Mouse (Mus musculus): ENCODE data around the gene Vmp1. TPM values are rescaled to one million over a fixed set of nuclear protein-coding genes. Genes with fewer than 3 reads are reported as not detected.

The Vmp1 gene
- polyA plus RNA-seq, 1 experiment from 2014 or later = 147 TPM

DNA sequence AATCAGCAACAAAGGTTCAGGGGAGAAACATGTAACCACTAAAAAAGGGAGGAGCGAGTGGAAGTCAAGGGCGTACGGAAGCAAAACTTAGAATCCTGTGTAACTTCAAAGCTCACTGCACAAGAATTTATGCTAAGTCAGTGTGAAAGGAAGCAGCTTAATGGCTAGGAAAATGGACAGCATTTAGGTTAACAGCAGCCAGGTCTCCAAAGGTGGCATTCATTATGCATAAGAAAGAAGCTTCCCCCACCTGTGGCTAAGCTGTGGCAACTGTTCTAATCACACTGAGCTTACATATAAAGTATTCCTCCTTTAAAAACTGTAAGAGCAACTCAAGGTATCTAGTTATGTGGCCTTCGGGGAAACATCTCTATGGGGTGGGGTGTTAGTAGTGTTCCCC is 17.5 kb upstream of the Vmp1 start:
- Histone ChIP-seq H3K9ac (ENCODE audit: low read length) (no peak overlapping the region), H3K27ac (ENCODE audit: low read length) (no peak overlapping the region), H3K4me3 (replicated peaks; ENCODE audit: low read length) (no peak overlapping the region), H3K4me1 (ENCODE audit: control insufficient read depth, insufficient read depth, low read length) (no peaks in the 10 kb centered on the region), H3K9me3 (replicated peaks; ENCODE audit: control insufficient read depth, low read length) (no peaks in the 10 kb centered on the region), H3K36me3 (ENCODE audit: control insufficient read depth, insufficient read depth, low read length) (peaks cover 35% of the 10 kb centered on the region), H3K4me2 (ENCODE audit: low read depth, low read length) (no peak overlapping the region), H3K27me3 (ENCODE audit: control insufficient read depth, insufficient read depth, low read length) (no peaks in the 10 kb centered on the region)
- 86% methylated on average over 4 of the region's 4 CpGs for WGBS
- no peak for ATAC-seq (ENCODE audit: insufficient read depth, low FRiP score)

GRCm38 (mm10) chr11:86695461-86695860 is 11.8 kb upstream of the Vmp1 start:
- ATAC-seq (ENCODE audit: insufficient read depth, low FRiP score) = no peak
- 86% methylated on average over 4 of the region's 4 CpGs for WGBS
- H3K9ac ChIP-seq (ENCODE audit: low read length) = no peak overlapping the region
- no peaks in the 10 kb centered on the region for H3K4me1 ChIP-seq (ENCODE audit: control insufficient read depth, insufficient read depth, low read length)
- H3K36me3 ChIP-seq (ENCODE audit: control insufficient read depth, insufficient read depth, low read length) = peaks cover 15% of the 10 kb centered on the region
- no peak overlapping the region for H3K4me3 ChIP-seq (replicated peaks; ENCODE audit: low read length)
- H3K4me2 ChIP-seq (ENCODE audit: low read depth, low read length) = no peak overlapping the region
- no peaks in the 10 kb centered on the region for H3K27me3 ChIP-seq (ENCODE audit: control insufficient read depth, insufficient read depth, low read length)
- H3K9me3 ChIP-seq (replicated peaks; ENCODE audit: control insufficient read depth, low read length) = no peaks in the 10 kb centered on the region
- H3K27ac ChIP-seq (ENCODE audit: low read length) = no peak overlapping the region

DNA sequence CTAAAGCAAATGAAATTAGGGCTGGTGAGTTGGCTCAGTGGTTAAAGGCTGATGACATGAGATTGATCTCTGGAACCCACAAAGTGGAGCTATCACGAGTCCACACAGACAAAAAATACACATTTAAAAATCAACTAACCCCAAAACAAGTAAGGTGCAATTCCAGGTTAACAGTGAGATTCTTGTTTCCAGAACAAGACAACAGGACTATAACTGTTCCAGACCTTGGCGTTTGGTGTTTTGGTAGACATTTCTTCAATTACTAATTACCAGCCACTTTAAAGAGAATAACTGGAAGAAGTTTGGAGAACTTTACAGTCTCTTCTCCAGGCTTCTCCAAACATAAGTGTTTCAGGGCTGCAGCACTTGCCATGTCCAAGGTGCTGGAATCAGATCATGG is 8.9 kb upstream of the Vmp1 start:
- Histone ChIP-seq H3K9me3 (replicated peaks; ENCODE audit: control insufficient read depth, low read length) (no peaks in the 10 kb centered on the region), H3K4me2 (ENCODE audit: low read depth, low read length) (no peak overlapping the region), H3K36me3 (ENCODE audit: control insufficient read depth, insufficient read depth, low read length) (peaks cover 18% of the 10 kb centered on the region), H3K27ac (ENCODE audit: low read length) (no peak overlapping the region), H3K27me3 (ENCODE audit: control insufficient read depth, insufficient read depth, low read length) (no peaks in the 10 kb centered on the region), H3K4me1 (ENCODE audit: control insufficient read depth, insufficient read depth, low read length) (no peaks in the 10 kb centered on the region), H3K4me3 (replicated peaks; ENCODE audit: low read length) (no peak overlapping the region), H3K9ac (ENCODE audit: low read length) (no peak overlapping the region)
- WGBS = 76% methylated on average over 2 of the region's 2 CpGs
- ATAC-seq (ENCODE audit: insufficient read depth, low FRiP score) = no peak

DNA sequence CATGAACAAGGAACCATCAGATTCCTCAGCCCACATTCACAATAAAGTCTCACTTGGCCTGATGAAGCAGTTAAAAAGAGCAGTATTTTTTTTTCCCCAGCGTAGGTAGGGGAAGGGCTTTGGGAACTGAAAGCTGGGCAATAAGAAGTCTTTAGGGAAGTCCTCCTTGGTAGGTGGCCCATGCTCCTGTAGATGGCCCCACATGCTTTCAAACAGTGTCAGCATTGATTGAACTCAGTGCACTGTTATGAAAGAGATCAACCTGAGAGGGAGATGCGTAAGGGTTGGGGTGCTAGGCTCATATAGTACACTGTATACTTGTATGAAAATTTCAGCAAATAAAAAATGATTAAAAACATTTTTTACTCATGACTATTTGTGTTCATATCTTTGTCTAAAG is 8.3 kb upstream of the Vmp1 start:
- H3K4me1 ChIP-seq (ENCODE audit: control insufficient read depth, insufficient read depth, low read length) = no peaks in the 10 kb centered on the region
- no peak for ATAC-seq (ENCODE audit: insufficient read depth, low FRiP score)
- WGBS = 84% methylated on average over 2 of the region's 2 CpGs
- no peak overlapping the region for H3K4me2 ChIP-seq (ENCODE audit: low read depth, low read length)
- H3K27ac ChIP-seq (ENCODE audit: low read length) = no peak overlapping the region
- peaks cover 18% of the 10 kb centered on the region for H3K36me3 ChIP-seq (ENCODE audit: control insufficient read depth, insufficient read depth, low read length)
- no peak overlapping the region for H3K9ac ChIP-seq (ENCODE audit: low read length)
- no peak overlapping the region for H3K4me3 ChIP-seq (replicated peaks; ENCODE audit: low read length)
- H3K27me3 ChIP-seq (ENCODE audit: control insufficient read depth, insufficient read depth, low read length) = no peaks in the 10 kb centered on the region
- no peaks in the 10 kb centered on the region for H3K9me3 ChIP-seq (replicated peaks; ENCODE audit: control insufficient read depth, low read length)

GRCm38 (mm10) chr11:86691482-86691881 is 7.8 kb upstream of the Vmp1 start:
- ATAC-seq (ENCODE audit: insufficient read depth, low FRiP score) = no peak
- Histone ChIP-seq H3K9ac (ENCODE audit: low read length) (no peak overlapping the region), H3K27ac (ENCODE audit: low read length) (no peak overlapping the region), H3K27me3 (ENCODE audit: control insufficient read depth, insufficient read depth, low read length) (no peaks in the 10 kb centered on the region), H3K9me3 (replicated peaks; ENCODE audit: control insufficient read depth, low read length) (no peaks in the 10 kb centered on the region), H3K4me1 (ENCODE audit: control insufficient read depth, insufficient read depth, low read length) (no peaks in the 10 kb centered on the region), H3K4me3 (replicated peaks; ENCODE audit: low read length) (no peak overlapping the region), H3K36me3 (ENCODE audit: control insufficient read depth, insufficient read depth, low read length) (peaks cover 18% of the 10 kb centered on the region), H3K4me2 (ENCODE audit: low read depth, low read length) (no peak overlapping the region)
- 89% methylated on average over 3 of the region's 3 CpGs for WGBS

DNA sequence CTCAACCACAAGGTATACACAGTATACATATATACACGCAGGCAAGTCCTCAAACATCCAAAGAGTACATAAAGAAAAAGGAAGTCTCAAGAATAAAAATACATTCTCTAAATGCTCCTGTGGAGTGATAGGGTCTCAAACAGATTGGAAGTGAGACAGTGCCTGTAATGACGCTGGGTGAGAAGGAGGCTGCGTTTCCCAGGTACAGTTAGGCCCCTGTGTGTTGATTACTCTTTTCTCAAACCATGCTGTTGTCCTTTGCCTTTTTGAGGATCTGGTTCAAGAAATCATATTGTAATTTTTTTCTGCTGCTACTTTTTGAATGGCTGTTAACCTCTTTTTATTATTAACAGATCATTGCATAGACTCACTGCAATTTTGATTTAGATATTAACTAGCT is 6.7 kb upstream of the Vmp1 start:
- ATAC-seq (ENCODE audit: insufficient read depth, low FRiP score) = no peak
- WGBS = 88% methylated on average over 3 of the region's 3 CpGs
- no peaks in the 10 kb centered on the region for H3K27me3 ChIP-seq (ENCODE audit: control insufficient read depth, insufficient read depth, low read length)
- peaks cover 1% of the 10 kb centered on the region for H3K4me1 ChIP-seq (ENCODE audit: control insufficient read depth, insufficient read depth, low read length)
- H3K27ac ChIP-seq (ENCODE audit: low read length) = no peak overlapping the region
- no peaks in the 10 kb centered on the region for H3K9me3 ChIP-seq (replicated peaks; ENCODE audit: control insufficient read depth, low read length)
- no peak overlapping the region for H3K9ac ChIP-seq (ENCODE audit: low read length)
- H3K36me3 ChIP-seq (ENCODE audit: control insufficient read depth, insufficient read depth, low read length) = peaks cover 14% of the 10 kb centered on the region
- H3K4me3 ChIP-seq (replicated peaks; ENCODE audit: low read length) = no peak overlapping the region
- no peak overlapping the region for H3K4me2 ChIP-seq (ENCODE audit: low read depth, low read length)

DNA sequence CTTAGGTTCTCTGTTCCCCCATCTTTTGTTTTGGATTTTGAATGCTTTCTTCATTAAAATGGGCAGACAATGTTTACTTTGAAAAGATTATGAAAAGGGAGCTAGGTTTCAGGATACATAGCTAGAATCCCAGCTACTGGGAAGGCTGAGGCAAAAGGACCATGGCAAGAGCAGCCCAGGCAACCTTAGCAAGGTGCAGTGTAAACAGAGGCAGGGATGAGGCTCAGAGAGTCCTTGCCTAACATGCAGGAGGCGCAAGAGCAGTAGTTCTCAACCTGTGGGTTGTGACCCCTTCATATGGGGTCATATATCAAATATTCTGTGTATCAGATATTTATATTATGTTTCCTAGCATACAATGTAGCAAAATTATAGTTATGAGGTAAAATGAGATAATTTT is 1.7 kb upstream of the Vmp1 start:
- Histone ChIP-seq H3K4me2 (ENCODE audit: low read depth, low read length) (peak overlapping the region; percentile 74), H3K27me3 (ENCODE audit: control insufficient read depth, insufficient read depth, low read length) (no peaks in the 10 kb centered on the region), H3K9me3 (replicated peaks; ENCODE audit: control insufficient read depth, low read length) (no peaks in the 10 kb centered on the region), H3K9ac (ENCODE audit: low read length) (peak overlapping the region; percentile 55), H3K27ac (ENCODE audit: low read length) (no peak overlapping the region), H3K4me1 (ENCODE audit: control insufficient read depth, insufficient read depth, low read length) (peaks cover 14% of the 10 kb centered on the region), H3K4me3 (replicated peaks; ENCODE audit: low read length) (peak overlapping the region; percentile 89), H3K36me3 (ENCODE audit: control insufficient read depth, insufficient read depth, low read length) (peaks cover 8% of the 10 kb centered on the region; the same call in 1 of the 2 replicates)
- no peak for ATAC-seq (ENCODE audit: insufficient read depth, low FRiP score)
- 73% methylated on average over 1 of the region's 1 CpGs for WGBS

DNA sequence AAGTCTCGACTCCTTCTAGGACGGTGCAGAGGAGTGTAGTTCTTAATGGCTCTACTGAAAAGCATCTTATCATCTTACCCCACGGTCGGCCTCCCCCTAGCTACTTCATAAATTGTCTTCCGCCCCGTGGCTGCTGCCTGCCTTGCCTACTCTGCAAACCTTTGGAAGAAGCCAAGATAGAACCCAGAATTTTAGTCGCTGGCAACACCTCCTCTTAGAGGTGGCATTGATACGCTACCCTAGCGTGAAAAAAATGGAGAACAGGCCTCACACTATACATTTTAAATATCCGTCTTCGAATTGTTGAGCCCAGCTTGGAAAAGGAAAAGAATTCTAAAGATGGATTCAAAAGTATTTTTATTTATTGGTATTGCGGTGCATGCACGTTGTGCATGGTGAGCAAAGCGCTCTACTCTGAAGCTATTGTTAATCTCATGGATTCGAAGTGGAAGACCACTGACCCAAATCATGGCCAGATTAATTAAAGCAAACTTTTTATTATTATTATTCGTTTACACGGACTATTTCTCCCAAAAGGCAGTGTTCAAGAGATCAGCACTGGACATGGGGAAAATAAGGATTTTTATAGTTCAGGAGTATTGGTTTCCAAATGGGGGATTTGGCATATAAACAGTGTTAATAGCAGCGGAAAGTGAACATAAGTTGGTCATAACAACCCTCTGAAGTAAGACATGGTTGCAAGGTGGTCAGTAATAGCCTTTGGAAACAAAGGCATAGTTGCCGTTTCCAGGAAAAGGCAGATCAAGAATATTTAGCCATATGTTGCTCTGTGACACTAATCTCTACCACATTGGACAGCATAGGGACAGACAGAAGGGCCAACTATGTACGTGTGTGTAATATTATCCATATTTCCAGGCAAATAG is 733 bp upstream of the Vmp1 start:
- Histone ChIP-seq H3K4me1 (ENCODE audit: control insufficient read depth, insufficient read depth, low read length) (peaks cover 14% of the 10 kb centered on the region), H3K27me3 (ENCODE audit: control insufficient read depth, insufficient read depth, low read length) (no peaks in the 10 kb centered on the region), H3K27ac (ENCODE audit: low read length) (peak overlapping the region; percentile 95), H3K4me2 (ENCODE audit: low read depth, low read length) (peak overlapping the region; percentile 74), H3K9me3 (replicated peaks; ENCODE audit: control insufficient read depth, low read length) (no peaks in the 10 kb centered on the region), H3K36me3 (ENCODE audit: control insufficient read depth, insufficient read depth, low read length) (no peaks in the 10 kb centered on the region), H3K9ac (ENCODE audit: low read length) (peak overlapping the region; percentile 92), H3K4me3 (replicated peaks; ENCODE audit: low read length) (peak overlapping the region; percentile 89)
- 3% methylated on average over 20 of the region's 20 CpGs for WGBS
- peak; percentile 1; the same call in 1 of the 2 replicates for ATAC-seq (ENCODE audit: insufficient read depth, low FRiP score)

GRCm38 (mm10) chr11:86682861-86683260 is 775 bp downstream of the Vmp1 start:
- Histone ChIP-seq H3K4me1 (ENCODE audit: control insufficient read depth, insufficient read depth, low read length) (peaks cover 14% of the 10 kb centered on the region), H3K27ac (ENCODE audit: low read length) (peak overlapping the region; percentile 95; the same call in 1 of the 2 replicates), H3K9ac (ENCODE audit: low read length) (peak overlapping the region; percentile 92), H3K27me3 (ENCODE audit: control insufficient read depth, insufficient read depth, low read length) (no peaks in the 10 kb centered on the region), H3K36me3 (ENCODE audit: control insufficient read depth, insufficient read depth, low read length) (no peaks in the 10 kb centered on the region), H3K9me3 (replicated peaks; ENCODE audit: control insufficient read depth, low read length) (no peaks in the 10 kb centered on the region), H3K4me3 (replicated peaks; ENCODE audit: low read length) (peak overlapping the region; percentile 89), H3K4me2 (ENCODE audit: low read depth, low read length) (peak overlapping the region; percentile 74)
- no peak for ATAC-seq (ENCODE audit: insufficient read depth, low FRiP score)
- 22% methylated on average over 7 of the region's 7 CpGs for WGBS

Data from stomach, embryonic 16.5 days (tissue).